22 mouse cellular contexts compared by ENCODE assay signal in genomic region chr17:6755176-6755575, GRCm38 (mm10). TPM values are rescaled to one million over a fixed set of nuclear protein-coding genes. Genes with fewer than 3 reads are reported as not detected.
DNase-seq lines count a peak whose midpoint lies in the region; ATAC-seq and TF ChIP-seq lines count a peak whose summit lies in the region.
"Had no signal": no experiment of that assay in that cellular context is flagged by ENCODE, and none has a peak within 500 bp of the region (broad histone marks: within the 10 kb centered on the region; RNA-seq: fewer than 3 reads in every experiment).

No protein-coding gene starts in this region.

- no peak overlapping the region for H3K4me3 ChIP-seq in lung, postnatal 0 days (ENCODE audit: low read depth, low read length)
- H3K4me3 ChIP-seq in kidney, embryonic 15.5 days (replicated peaks): no peak overlapping the region
- H3K4me3 ChIP-seq: embryonic facial prominence, embryonic 10.5 days; forebrain, embryonic 12.5 days; hindbrain, embryonic 15.5 days; limb, embryonic 12.5 days; liver, embryonic 13.5 days; lung, embryonic 15.5 days; myocyte had no signal

- H3K27ac ChIP-seq in lung, postnatal 0 days (ENCODE audit: low read length): no peak overlapping the region
- H3K27ac ChIP-seq in kidney, embryonic 15.5 days: peak overlapping the region; percentile 72
- H3K27ac ChIP-seq: embryonic facial prominence, embryonic 10.5 days; forebrain, embryonic 12.5 days; hindbrain, embryonic 15.5 days; limb, embryonic 12.5 days; liver, embryonic 13.5 days; lung, embryonic 15.5 days had no signal

- TF ChIP-seq CTCF in lung, postnatal 0 days (IDR thresholded peaks at IDR 0.05): no peak

- TF ChIP-seq EP300 in lung, postnatal 0 days (IDR thresholded peaks at IDR 0.05): no peak

- no peaks in the 10 kb centered on the region for H3K9me3 ChIP-seq in lung, postnatal 0 days (ENCODE audit: low read length)
- no peaks in the 10 kb centered on the region for H3K9me3 ChIP-seq in kidney, embryonic 15.5 days (replicated peaks)
- H3K9me3 ChIP-seq: embryonic facial prominence, embryonic 10.5 days; forebrain, embryonic 12.5 days; hindbrain, embryonic 15.5 days; limb, embryonic 12.5 days; liver, embryonic 13.5 days; lung, embryonic 15.5 days had no signal

- H3K36me3 ChIP-seq in lung, postnatal 0 days (ENCODE audit: insufficient read depth, low read length): peaks cover 33% of the 10 kb centered on the region; the same call in 1 of the 2 replicates
- H3K36me3 ChIP-seq in kidney, embryonic 15.5 days: peaks cover 80% of the 10 kb centered on the region
- H3K36me3 ChIP-seq: hindbrain, embryonic 15.5 days had no signal

- H3K27me3 ChIP-seq in lung, postnatal 0 days (replicated peaks; ENCODE audit: insufficient read depth, low read length): no peaks in the 10 kb centered on the region
- no peaks in the 10 kb centered on the region for H3K27me3 ChIP-seq in kidney, embryonic 15.5 days
- H3K27me3 ChIP-seq: CH12.LX; forebrain, embryonic 12.5 days; hindbrain, embryonic 15.5 days; limb, embryonic 12.5 days; liver, embryonic 13.5 days; lung, embryonic 15.5 days had no signal

- WGBS in lung, postnatal 0 days: 84% methylated on average over 9 of the region's 9 CpGs
- WGBS in kidney, embryonic 15.5 days: 61% methylated on average over 9 of the region's 9 CpGs

- ATAC-seq in lung, postnatal 0 days: no peak
- no peak for ATAC-seq in kidney, embryonic 15.5 days (replicated peaks; ENCODE audit: low FRiP score)

- no peaks in the 10 kb centered on the region; the same call in 1 of the 2 replicates for H3K4me1 ChIP-seq in lung, postnatal 0 days (ENCODE audit: insufficient read depth, low read depth, low read length)
- H3K4me1 ChIP-seq in kidney, embryonic 15.5 days: peaks cover 58% of the 10 kb centered on the region
- H3K4me1 ChIP-seq: liver, embryonic 13.5 days had no signal

- DNase-seq in adrenal gland, postnatal 14 days: peak; percentile 44
- no peak for DNase-seq in adrenal gland, postnatal 36 days
- peak; percentile 36 for DNase-seq in lung, postnatal 0 days (ENCODE audit: low spot score)
- no peak for DNase-seq in lung, postnatal 4 days
- DNase-seq in thymus, postnatal 14 days: no peak
- DNase-seq in heart, adult 18-20 months: no peak
- DNase-seq: cerebellum, adult 2 months; gastrocnemius, postnatal 10 days; heart, adult 11 months; heart, postnatal 4 days; layer of hippocampus, adult 9-11 months; liver, embryonic 13.5 days; midbrain, embryonic 14.5 days; thymus, postnatal 4 days had no signal

- no peak overlapping the region for H3K9ac ChIP-seq in lung, postnatal 0 days (replicated peaks; ENCODE audit: low read depth)
- no peak overlapping the region for H3K9ac ChIP-seq in kidney, embryonic 15.5 days
- H3K9ac ChIP-seq: forebrain, embryonic 12.5 days; hindbrain, embryonic 15.5 days; limb, embryonic 12.5 days; liver, embryonic 13.5 days; lung, embryonic 15.5 days had no signal

- no peak overlapping the region for H3K4me2 ChIP-seq in lung, postnatal 0 days (replicated peaks; ENCODE audit: low read depth, low read length)
- H3K4me2 ChIP-seq in kidney, embryonic 15.5 days: no peak overlapping the region
- H3K4me2 ChIP-seq: forebrain, embryonic 12.5 days; hindbrain, embryonic 15.5 days; limb, embryonic 12.5 days; liver, embryonic 13.5 days; lung, embryonic 15.5 days had no signal

RNA-seq across cellular contexts. Expression of gene Ezr, which starts 27.4 kb away (rescaled TPM):
- total RNA-seq in adrenal gland, postnatal 14 days (2021): 23.6 and 30.5 TPM in 2 replicates
- total RNA-seq in adrenal gland, postnatal 36 days (2021): 10 to 100 TPM; 21.9 to 27.4 TPM
- 275 and 288 TPM in 2 replicates for polyA plus RNA-seq in lung, postnatal 0 days (2015; fragmentation: Nextera tagmentation; extraction: Ambion mirVana)
- polyA plus RNA-seq in kidney, embryonic 15.5 days (2015; fragmentation: Nextera tagmentation; extraction: Ambion mirVana): 182 and 184 TPM in 2 replicates
- 10 to 100 TPM; 32.5 to 36.9 TPM for total RNA-seq in heart, adult 18-20 months (2021)

Comparison
In these comparisons a context has a peak if more than half of its experiments do, and no peak if none do; other contexts are left out.
1. DNase-seq: peak in adrenal gland, postnatal 14 days (single experiment) and lung, postnatal 0 days (single experiment); none in adrenal gland, postnatal 36 days (0 of 2), lung, postnatal 4 days (0 of 2), thymus, postnatal 14 days (single experiment) and heart, adult 18-20 months (0 of 2).